Comparison of ENCODE assay signal across 20 mouse cellular contexts in the genomic region with DNA sequence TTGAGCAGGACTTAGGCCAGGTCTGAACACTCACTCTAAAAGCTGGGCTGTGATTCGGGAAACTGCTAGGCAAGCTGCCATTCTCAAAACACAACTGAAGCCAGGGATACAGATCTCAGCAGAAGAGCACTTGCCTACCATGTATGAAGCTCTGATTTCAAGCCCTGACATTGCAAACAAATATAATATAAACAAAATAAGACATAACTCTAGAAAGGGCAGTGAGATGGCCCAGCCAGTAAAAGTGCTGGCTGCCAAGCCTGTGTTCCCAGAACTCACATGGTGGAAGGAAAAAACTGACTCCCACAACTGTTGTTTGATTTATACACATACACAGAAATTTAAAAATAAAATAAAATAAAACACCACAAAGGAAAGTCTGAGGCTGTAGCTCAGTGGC. TPM values are rescaled to one million over a fixed set of nuclear protein-coding genes. Genes with fewer than 3 reads are reported as not detected.
"Had no signal": no experiment of that assay in that cellular context is flagged by ENCODE, and none has a peak within 500 bp of the region (broad histone marks: within the 10 kb centered on the region; RNA-seq: fewer than 3 reads in every experiment).

No protein-coding gene starts in this region.

- H3K4me1 ChIP-seq: liver, embryonic 13.5 days; liver, embryonic 15.5 days; megakaryocyte, embryonic 14.5 days; midbrain, embryonic 13.5 days; midbrain, embryonic 15.5 days; neural tube, embryonic 12.5 days had no signal

- H3K9me3 ChIP-seq: liver, embryonic 13.5 days; liver, embryonic 15.5 days; megakaryocyte, embryonic 14.5 days; midbrain, embryonic 13.5 days; midbrain, embryonic 15.5 days; neural tube, embryonic 12.5 days had no signal

- H3K27me3 ChIP-seq: liver, embryonic 13.5 days; liver, embryonic 15.5 days; midbrain, embryonic 13.5 days; midbrain, embryonic 15.5 days; neural tube, embryonic 12.5 days had no signal

- DNase-seq: liver, embryonic 13.5 days; liver, postnatal 0 days; lung, postnatal 10 days; lung, postnatal 36 days; right cerebral cortex, postnatal 14 days; thymus, adult 2 months; thymus, postnatal 25 days; thymus, postnatal 4 days had no signal

- H3K4me2 ChIP-seq: liver, embryonic 11.5 days; liver, embryonic 13.5 days; liver, embryonic 15.5 days; midbrain, embryonic 11.5 days; midbrain, embryonic 13.5 days; midbrain, embryonic 15.5 days; neural tube, embryonic 12.5 days had no signal

- H3K4me3 ChIP-seq: liver, embryonic 13.5 days; liver, embryonic 15.5 days; megakaryocyte, embryonic 14.5 days; midbrain, embryonic 13.5 days; midbrain, embryonic 15.5 days; neural tube, embryonic 12.5 days had no signal

- H3K36me3 ChIP-seq: liver, embryonic 13.5 days; liver, embryonic 15.5 days; midbrain, embryonic 13.5 days; midbrain, embryonic 15.5 days; neural tube, embryonic 12.5 days had no signal

- H3K27ac ChIP-seq: liver, embryonic 13.5 days; liver, embryonic 15.5 days; macrophage; midbrain, embryonic 13.5 days; midbrain, embryonic 15.5 days; neural tube, embryonic 12.5 days had no signal

- H3K9ac ChIP-seq: liver, embryonic 13.5 days; liver, embryonic 15.5 days; liver, postnatal 0 days; midbrain, embryonic 13.5 days; midbrain, embryonic 15.5 days; neural tube, embryonic 12.5 days had no signal

- ATAC-seq: liver, postnatal 0 days; midbrain, embryonic 13.5 days; midbrain, embryonic 15.5 days had no signal

RNA-seq across cellular contexts. Expression of a gene that starts 32.6 kb away (rescaled TPM):
- total RNA-seq: megakaryocyte progenitor cell, adult 5-6 weeks; midbrain, postnatal 0 days; monocyte, adult 5-6 weeks; neutrophil, adult 5-6 weeks had no signal
- polyA plus RNA-seq: liver, postnatal 0 days; macrophage had no signal
